Mouse (Mus musculus): ENCODE measurements around the gene Entpd2. TPM values are rescaled to one million over a fixed set of nuclear protein-coding genes. Genes with fewer than 3 reads are reported as not detected.

The Entpd2 gene
- total and polyA plus RNA-seq, 2 experiments from 2014 or later = 13.5 to 18.2 TPM

GRCm38 (mm10) chr2:25433101-25433500 lies 37.4 kb downstream of the Entpd2 start:
- WGBS = 92% methylated on average over 17 of the region's 17 CpGs
- Histone ChIP-seq H3K9me3 (ENCODE audit: low read length) (no peaks in the 10 kb centered on the region), H3K4me2 (ENCODE audit: low read depth) (no peak overlapping the region), H3K4me1 (ENCODE audit: insufficient read depth) (peaks cover 4% of the 10 kb centered on the region), H3K9ac (no peak overlapping the region), H3K36me3 (ENCODE audit: insufficient read depth) (peaks cover 52% of the 10 kb centered on the region), H3K27ac (ENCODE audit: low read depth, low read length) (no peak overlapping the region), H3K4me3 (ENCODE audit: low read depth, low read length) (no peak overlapping the region), H3K27me3 (ENCODE audit: insufficient read depth, low read length) (no peaks in the 10 kb centered on the region)
- no peak for TF ChIP-seq CTCF (IDR thresholded peaks at IDR 0.05; ENCODE audit: low read depth)
- ATAC-seq (no peak), DNase-seq (no peak)

- H3K4me1 ChIP-seq (ENCODE audit: insufficient read depth) = peaks cover 3% of the 10 kb centered on the region
- 87% methylated on average over 8 of the region's 8 CpGs for WGBS
- no peaks in the 10 kb centered on the region for H3K27me3 ChIP-seq (ENCODE audit: insufficient read depth, low read length)
- no peak overlapping the region for H3K9ac ChIP-seq
- no peak overlapping the region for H3K4me2 ChIP-seq (ENCODE audit: low read depth)
- DNase-seq (no peak), ATAC-seq (no peak)
- no peak overlapping the region for H3K27ac ChIP-seq (ENCODE audit: low read depth, low read length)
- H3K4me3 ChIP-seq (ENCODE audit: low read depth, low read length) = no peak overlapping the region
- no peak for TF ChIP-seq CTCF (IDR thresholded peaks at IDR 0.05; ENCODE audit: low read depth)
- no peaks in the 10 kb centered on the region for H3K9me3 ChIP-seq (ENCODE audit: low read length)
- H3K36me3 ChIP-seq (ENCODE audit: insufficient read depth) = peaks cover 63% of the 10 kb centered on the region
These were observed 38.6 kb downstream of the Entpd2 start for GRCm38 (mm10) chr2:25434292-25434691.

- no peak overlapping the region for H3K27ac ChIP-seq (ENCODE audit: low read depth, low read length)
- H3K4me2 ChIP-seq (ENCODE audit: low read depth) = no peak overlapping the region
- H3K4me1 ChIP-seq (ENCODE audit: insufficient read depth) = no peaks in the 10 kb centered on the region
- H3K9me3 ChIP-seq (ENCODE audit: low read length) = no peaks in the 10 kb centered on the region
- no peak overlapping the region for H3K9ac ChIP-seq
- TF ChIP-seq CTCF (IDR thresholded peaks at IDR 0.05; ENCODE audit: low read depth) = no peak
- DNase-seq = no peak
- no peak for ATAC-seq
- no peak overlapping the region for H3K4me3 ChIP-seq (ENCODE audit: low read depth, low read length)
- peaks cover 84% of the 10 kb centered on the region for H3K36me3 ChIP-seq (ENCODE audit: insufficient read depth)
- WGBS = 96% methylated on average over 10 of the region's 10 CpGs
- H3K27me3 ChIP-seq (ENCODE audit: insufficient read depth, low read length) = no peaks in the 10 kb centered on the region
These were observed 40.7 kb downstream of the Entpd2 start for GRCm38 (mm10) chr2:25436286-25436820.

GRCm38 (mm10) chr2:25441067-25441466 lies 45.4 kb downstream of the Entpd2 start:
- Histone ChIP-seq H3K4me1 (ENCODE audit: insufficient read depth) (no peaks in the 10 kb centered on the region), H3K4me2 (ENCODE audit: low read depth) (no peak overlapping the region), H3K36me3 (ENCODE audit: insufficient read depth) (peaks cover 98% of the 10 kb centered on the region), H3K9me3 (ENCODE audit: low read length) (no peaks in the 10 kb centered on the region), H3K27ac (ENCODE audit: low read depth, low read length) (no peak overlapping the region), H3K9ac (no peak overlapping the region), H3K4me3 (ENCODE audit: low read depth, low read length) (no peak overlapping the region), H3K27me3 (ENCODE audit: insufficient read depth, low read length) (no peaks in the 10 kb centered on the region)
- WGBS = 87% methylated on average over 20 of the region's 20 CpGs
- TF ChIP-seq CTCF (IDR thresholded peaks at IDR 0.05; ENCODE audit: low read depth) = no peak
- ATAC-seq (no peak), DNase-seq (no peak)

GRCm38 (mm10) chr2:25442682-25443081 lies 47.0 kb downstream of the Entpd2 start:
- whole genome bisulfite sequencing = 93% methylated on average over 14 of the region's 14 CpGs
- H3K36me3 ChIP-seq (ENCODE audit: insufficient read depth) = peaks cover 98% of the 10 kb centered on the region
- ATAC-seq (no peak), DNase-seq (no peak)
- H3K27ac ChIP-seq (ENCODE audit: low read depth, low read length) = no peak overlapping the region
- TF ChIP-seq CTCF (IDR thresholded peaks at IDR 0.05; ENCODE audit: low read depth) = no peak
- no peak overlapping the region for H3K9ac ChIP-seq
- H3K9me3 ChIP-seq (ENCODE audit: low read length) = no peaks in the 10 kb centered on the region
- no peaks in the 10 kb centered on the region for H3K4me1 ChIP-seq (ENCODE audit: insufficient read depth)
- no peak overlapping the region for H3K4me2 ChIP-seq (ENCODE audit: low read depth)
- H3K4me3 ChIP-seq (ENCODE audit: low read depth, low read length) = no peak overlapping the region
- H3K27me3 ChIP-seq (ENCODE audit: insufficient read depth, low read length) = no peaks in the 10 kb centered on the region

Small RNA genes lying within 50 kb of the gene (microRNA-seq; reads per million reads assigned to microRNA genes)
- gene Mir3087 = 0.77 to 1.6 reads per million in 2 experiments

Other genes with a start within 250 kb of the Entpd2 start
Only the 30 nearest of the 40 such genes appear.
- gene Fam166a, start 177.1 kb upstream of the Entpd2 start, total RNA-seq (2014; rRNA removed) = not detected in 2 replicates
- 0.94 TPM in 1 of 2 replicates, not detected in the other for gene Fam166a, start 177.1 kb upstream of the Entpd2 start, polyA plus RNA-seq (2015; fragmentation: Nextera tagmentation; extraction: Ambion mirVana)
- gene Tubb4b, start 171.2 kb upstream of the Entpd2 start, total RNA-seq (2014; rRNA removed) = 553 and 579 TPM in 2 replicates
- 382 and 469 TPM in 2 replicates for gene Tubb4b, start 171.2 kb upstream of the Entpd2 start, polyA plus RNA-seq (2015; fragmentation: Nextera tagmentation; extraction: Ambion mirVana)
- gene Slc34a3, start 161.5 kb upstream of the Entpd2 start, total RNA-seq (2014; rRNA removed) = not detected in 2 replicates
- not detected in 2 replicates for gene Slc34a3, start 161.5 kb upstream of the Entpd2 start, polyA plus RNA-seq (2015; fragmentation: Nextera tagmentation; extraction: Ambion mirVana)
- gene Rnf224, start 159.1 kb upstream of the Entpd2 start, total RNA-seq (2014; rRNA removed) = not detected in 2 replicates
- gene Rnf224, start 159.1 kb upstream of the Entpd2 start, polyA plus RNA-seq (2015; fragmentation: Nextera tagmentation; extraction: Ambion mirVana) = not detected in 2 replicates
- 77.6 and 84.1 TPM in 2 replicates for gene Rnf208, start 153.6 kb upstream of the Entpd2 start, total RNA-seq (2014; rRNA removed)
- 193 and 205 TPM in 2 replicates for gene Rnf208, start 153.6 kb upstream of the Entpd2 start, polyA plus RNA-seq (2015; fragmentation: Nextera tagmentation; extraction: Ambion mirVana)
- not detected in 2 replicates for gene Cysrt1, start 153.4 kb upstream of the Entpd2 start, total RNA-seq (2014; rRNA removed)
- gene Cysrt1, start 153.4 kb upstream of the Entpd2 start, polyA plus RNA-seq (2015; fragmentation: Nextera tagmentation; extraction: Ambion mirVana) = not detected in 2 replicates
- gene AL732309.1, start 149.0 kb upstream of the Entpd2 start, total RNA-seq (2014; rRNA removed) = 10.1 and 12.8 TPM in 2 replicates
- gene AL732309.1, start 149.0 kb upstream of the Entpd2 start, polyA plus RNA-seq (2015; fragmentation: Nextera tagmentation; extraction: Ambion mirVana) = 3.0 and 3.1 TPM in 2 replicates
- gene Tmem203, start 140.4 kb upstream of the Entpd2 start, total RNA-seq (2014; rRNA removed) = 29.2 and 42.5 TPM in 2 replicates
- gene Tmem203, start 140.4 kb upstream of the Entpd2 start, polyA plus RNA-seq (2015; fragmentation: Nextera tagmentation; extraction: Ambion mirVana) = 22.7 and 27.7 TPM in 2 replicates
- gene Tprn, start 133.3 kb upstream of the Entpd2 start, total RNA-seq (2014; rRNA removed) = 15.2 and 18.1 TPM in 2 replicates
- gene Tprn, start 133.3 kb upstream of the Entpd2 start, polyA plus RNA-seq (2015; fragmentation: Nextera tagmentation; extraction: Ambion mirVana) = 16.4 and 18.8 TPM in 2 replicates
- gene Ssna1, start 123.4 kb upstream of the Entpd2 start, total RNA-seq (2014; rRNA removed) = 108 and 127 TPM in 2 replicates
- gene Ssna1, start 123.4 kb upstream of the Entpd2 start, polyA plus RNA-seq (2015; fragmentation: Nextera tagmentation; extraction: Ambion mirVana) = 189 and 195 TPM in 2 replicates
- 30.2 and 37.9 TPM in 2 replicates for gene Anapc2, start 123.4 kb upstream of the Entpd2 start, total RNA-seq (2014; rRNA removed)
- 90.7 and 108 TPM in 2 replicates for gene Anapc2, start 123.4 kb upstream of the Entpd2 start, polyA plus RNA-seq (2015; fragmentation: Nextera tagmentation; extraction: Ambion mirVana)
- not detected in 2 replicates for gene Tmem210, start 107.7 kb upstream of the Entpd2 start, total RNA-seq (2014; rRNA removed)
- not detected in 2 replicates for gene Tmem210, start 107.7 kb upstream of the Entpd2 start, polyA plus RNA-seq (2015; fragmentation: Nextera tagmentation; extraction: Ambion mirVana)
- gene Lrrc26, start 106.0 kb upstream of the Entpd2 start, total RNA-seq (2014; rRNA removed) = not detected in 2 replicates
- gene Lrrc26, start 106.0 kb upstream of the Entpd2 start, polyA plus RNA-seq (2015; fragmentation: Nextera tagmentation; extraction: Ambion mirVana) = 0.15 TPM in 1 of 2 replicates, not detected in the other
- gene Grin1, start 76.7 kb upstream of the Entpd2 start, total RNA-seq (2014; rRNA removed) = 77.3 and 88.5 TPM in 2 replicates
- gene Grin1, start 76.7 kb upstream of the Entpd2 start, polyA plus RNA-seq (2015; fragmentation: Nextera tagmentation; extraction: Ambion mirVana) = 46.9 and 58.2 TPM in 2 replicates
- gene Man1b1, start 63.5 kb upstream of the Entpd2 start, total RNA-seq (2014; rRNA removed) = 54.0 and 66.1 TPM in 2 replicates
- 35.5 and 43.8 TPM in 2 replicates for gene Man1b1, start 63.5 kb upstream of the Entpd2 start, polyA plus RNA-seq (2015; fragmentation: Nextera tagmentation; extraction: Ambion mirVana)
- gene Dpp7, start 39.5 kb upstream of the Entpd2 start, total RNA-seq (2014; rRNA removed) = 17.4 and 21.7 TPM in 2 replicates
- gene Dpp7, start 39.5 kb upstream of the Entpd2 start, polyA plus RNA-seq (2015; fragmentation: Nextera tagmentation; extraction: Ambion mirVana) = 15.3 and 19.8 TPM in 2 replicates
- 4.1 and 5.2 TPM in 2 replicates for gene Uap1l1, start 30.2 kb upstream of the Entpd2 start, total RNA-seq (2014; rRNA removed)
- gene Uap1l1, start 30.2 kb upstream of the Entpd2 start, polyA plus RNA-seq (2015; fragmentation: Nextera tagmentation; extraction: Ambion mirVana) = 10.4 and 11.9 TPM in 2 replicates
- 13.2 and 13.9 TPM in 2 replicates for gene Sapcd2, start 23.6 kb upstream of the Entpd2 start, total RNA-seq (2014; rRNA removed)
- 9.5 and 12.7 TPM in 2 replicates for gene Sapcd2, start 23.6 kb upstream of the Entpd2 start, polyA plus RNA-seq (2015; fragmentation: Nextera tagmentation; extraction: Ambion mirVana)
- gene Npdc1, start 3.5 kb downstream of the Entpd2 start, total RNA-seq (2014; rRNA removed) = 179 and 188 TPM in 2 replicates
- 413 and 442 TPM in 2 replicates for gene Npdc1, start 3.5 kb downstream of the Entpd2 start, polyA plus RNA-seq (2015; fragmentation: Nextera tagmentation; extraction: Ambion mirVana)
- gene Fut7, start 27.4 kb downstream of the Entpd2 start, total RNA-seq (2014; rRNA removed) = 1.3 TPM in 1 of 2 replicates, not detected in the other
- 0.17 and 0.23 TPM in 2 replicates for gene Fut7, start 27.4 kb downstream of the Entpd2 start, polyA plus RNA-seq (2015; fragmentation: Nextera tagmentation; extraction: Ambion mirVana)
- gene Abca2, start 32.8 kb downstream of the Entpd2 start, total RNA-seq (2014; rRNA removed) = 51.5 and 67.4 TPM in 2 replicates
- gene Abca2, start 32.8 kb downstream of the Entpd2 start, polyA plus RNA-seq (2015; fragmentation: Nextera tagmentation; extraction: Ambion mirVana) = 8.8 and 10.5 TPM in 2 replicates
- 0.48 TPM in 1 of 2 replicates, not detected in the other for gene Clic3, start 61.0 kb downstream of the Entpd2 start, total RNA-seq (2014; rRNA removed)
- gene Clic3, start 61.0 kb downstream of the Entpd2 start, polyA plus RNA-seq (2015; fragmentation: Nextera tagmentation; extraction: Ambion mirVana) = 2.5 and 3.6 TPM in 2 replicates
- 154 and 164 TPM in 2 replicates for gene Paxx, start 65.2 kb downstream of the Entpd2 start, total RNA-seq (2014; rRNA removed)
- gene Paxx, start 65.2 kb downstream of the Entpd2 start, polyA plus RNA-seq (2015; fragmentation: Nextera tagmentation; extraction: Ambion mirVana) = 151 and 154 TPM in 2 replicates
- gene Ptgds, start 74.2 kb downstream of the Entpd2 start, total RNA-seq (2014; rRNA removed) = 1,270 and 1,729 TPM in 2 replicates
- 1,561 and 1,919 TPM in 2 replicates for gene Ptgds, start 74.2 kb downstream of the Entpd2 start, polyA plus RNA-seq (2015; fragmentation: Nextera tagmentation; extraction: Ambion mirVana)
- gene Lcn12, start 98.0 kb downstream of the Entpd2 start, total RNA-seq (2014; rRNA removed) = not detected in 2 replicates
- gene Lcn12, start 98.0 kb downstream of the Entpd2 start, polyA plus RNA-seq (2015; fragmentation: Nextera tagmentation; extraction: Ambion mirVana) = not detected in 2 replicates
- gene Fbxw5, start 104.9 kb downstream of the Entpd2 start, total RNA-seq (2014; rRNA removed) = 120 and 140 TPM in 2 replicates
- gene Fbxw5, start 104.9 kb downstream of the Entpd2 start, polyA plus RNA-seq (2015; fragmentation: Nextera tagmentation; extraction: Ambion mirVana) = 93.8 and 116 TPM in 2 replicates
- gene C8g, start 105.8 kb downstream of the Entpd2 start, total RNA-seq (2014; rRNA removed) = 0.85 and 2.4 TPM in 2 replicates
- 4.0 and 4.3 TPM in 2 replicates for gene C8g, start 105.8 kb downstream of the Entpd2 start, polyA plus RNA-seq (2015; fragmentation: Nextera tagmentation; extraction: Ambion mirVana)
- 8.0 and 9.6 TPM in 2 replicates for gene Traf2, start 151.1 kb downstream of the Entpd2 start, total RNA-seq (2014; rRNA removed)
- 7.8 and 9.2 TPM in 2 replicates for gene Traf2, start 151.1 kb downstream of the Entpd2 start, polyA plus RNA-seq (2015; fragmentation: Nextera tagmentation; extraction: Ambion mirVana)
- 151 and 174 TPM in 2 replicates for gene Edf1, start 162.0 kb downstream of the Entpd2 start, total RNA-seq (2014; rRNA removed)
- gene Edf1, start 162.0 kb downstream of the Entpd2 start, polyA plus RNA-seq (2015; fragmentation: Nextera tagmentation; extraction: Ambion mirVana) = 368 and 392 TPM in 2 replicates
- 1.0 and 9.0 TPM in 2 replicates for gene Mamdc4, start 179.0 kb downstream of the Entpd2 start, total RNA-seq (2014; rRNA removed)
- 0.21 and 0.26 TPM in 2 replicates for gene Mamdc4, start 179.0 kb downstream of the Entpd2 start, polyA plus RNA-seq (2015; fragmentation: Nextera tagmentation; extraction: Ambion mirVana)